Mouse (Mus musculus): Measurements from ENCODE around the gene Slc9a6. TPM values are rescaled to one million over a fixed set of nuclear protein-coding genes. Genes with fewer than 3 reads are reported as not detected.

Slc9a6 gene
- total and polyA plus RNA-seq, 3 experiments = 11.4 to 12.6 TPM; not detected in 1

DNA sequence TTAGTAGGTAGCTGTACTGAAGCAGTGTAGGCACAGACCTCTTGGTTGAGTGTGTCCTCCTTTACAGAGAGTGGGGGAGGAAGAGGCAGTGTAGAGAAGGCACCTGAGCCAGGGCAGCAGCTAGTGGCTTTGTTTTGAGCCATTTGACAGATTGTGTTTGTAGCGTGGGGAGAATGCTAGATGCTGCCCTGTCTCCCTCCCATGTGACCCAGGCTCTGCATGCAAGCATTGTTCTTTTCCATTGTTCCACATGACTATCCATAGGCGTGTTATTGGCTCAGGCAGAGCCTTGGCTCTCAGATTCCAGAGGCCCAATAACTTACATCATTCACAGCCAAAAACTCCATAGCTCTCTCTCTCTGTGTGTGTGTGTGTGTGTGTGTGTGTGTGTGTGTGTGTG lies 49.7 kb downstream of the Slc9a6 start:
- Histone ChIP-seq H3K9me3 (replicated peaks; ENCODE audit: insufficient read depth, low read length) (no peaks in the 10 kb centered on the region), H3K4me1 (ENCODE audit: control insufficient read depth in 1 of 2, insufficient read depth in 2 of 2, low read length in 2 of 2) (no peaks in the 10 kb centered on the region), H3K4me3 (ENCODE audit: control insufficient read depth in 1 of 2, insufficient read depth in 1 of 2, low read depth in 2 of 2, low read length in 2 of 2) (no peak overlapping the region), H3K79me2 (ENCODE audit: control insufficient read depth, insufficient read depth, low read length, poor library complexity) (no peaks in the 10 kb centered on the region), H3K36me3 (ENCODE audit: control insufficient read depth in 1 of 2, insufficient read depth in 2 of 2, low read length in 2 of 2) (no peaks in the 10 kb centered on the region), H3K27ac (ENCODE audit: control insufficient read depth, low read depth, low read length) (no peak overlapping the region), H3K27me3 (ENCODE audit: control insufficient read depth in 1 of 2, insufficient read depth in 2 of 2, low read length in 2 of 2) (no peaks in the 10 kb centered on the region), H3K9ac (ENCODE audit: control insufficient read depth, low read depth, low read length, poor library complexity, severe bottlenecking) (no peak overlapping the region)
- no peak for TF ChIP-seq MYB (IDR thresholded peaks at IDR 0.05; ENCODE audit: low read depth, low read length)
- TF ChIP-seq NELFE (IDR thresholded peaks at IDR 0.05; ENCODE audit: low read depth, low read length) = no peak
- no peak for TF ChIP-seq BHLHE40 (IDR thresholded peaks at IDR 0.05; ENCODE audit: borderline replicate concordance, low read depth, low read length)
- no peak for TF ChIP-seq MYC (IDR thresholded peaks at IDR 0.05; ENCODE audit: low read depth, low read length)
- no peak for TF ChIP-seq POLR2AphosphoS5 (IDR thresholded peaks at IDR 0.05; ENCODE audit: borderline replicate concordance, low read depth, low read length)
- no peak for TF ChIP-seq MXI1 (IDR thresholded peaks at IDR 0.05; ENCODE audit: low read depth, low read length)
- no peak for TF ChIP-seq USF1 (IDR thresholded peaks at IDR 0.05; ENCODE audit: low read depth, low read length)
- no peak for TF ChIP-seq POLR2AphosphoS2 (IDR thresholded peaks at IDR 0.05; ENCODE audit: low read length)
- TF ChIP-seq MEF2A (IDR thresholded peaks at IDR 0.05; ENCODE audit: extremely low read depth, insufficient replicate concordance, low read depth, low read length, poor library complexity, severe bottlenecking) = no peak
- no peak for TF ChIP-seq RAD21 (IDR thresholded peaks at IDR 0.05; ENCODE audit: low read depth, low read length)
- no peak for TF ChIP-seq SMC3 (IDR thresholded peaks at IDR 0.05; ENCODE audit: low read depth, low read length)
- TF ChIP-seq CHD1 (IDR thresholded peaks at IDR 0.05; ENCODE audit: low read depth, low read length) = no peak
- no peak for TF ChIP-seq GATA1 (IDR thresholded peaks at IDR 0.05; ENCODE audit: low read depth, low read length)
- no peak for DNase-seq (ENCODE audit: low read depth, low spot score)

DNA sequence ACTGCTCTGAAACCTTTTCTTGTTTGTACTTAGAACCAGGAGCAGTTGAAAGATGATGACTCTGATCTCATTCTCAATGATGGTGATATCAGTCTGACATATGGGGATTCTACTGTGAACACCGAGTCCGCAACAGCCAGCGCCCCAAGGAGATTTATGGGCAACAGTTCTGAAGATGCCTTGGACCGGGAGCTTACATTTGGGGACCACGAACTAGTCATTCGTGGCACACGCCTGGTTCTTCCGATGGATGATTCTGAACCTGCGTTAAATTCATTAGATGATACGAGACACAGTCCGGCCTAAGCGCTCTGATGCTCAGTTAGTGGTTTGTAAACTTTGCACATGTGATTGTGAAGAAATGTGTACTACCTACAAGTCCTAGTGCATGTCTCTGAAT lies 51.6 kb downstream of the Slc9a6 start:
- Histone ChIP-seq H3K27ac (ENCODE audit: control insufficient read depth, low read depth, low read length) (no peak overlapping the region), H3K27me3 (ENCODE audit: control insufficient read depth in 1 of 2, insufficient read depth in 2 of 2, low read length in 2 of 2) (no peaks in the 10 kb centered on the region), H3K4me1 (ENCODE audit: control insufficient read depth in 1 of 2, insufficient read depth in 2 of 2, low read length in 2 of 2) (no peaks in the 10 kb centered on the region), H3K9ac (ENCODE audit: control insufficient read depth, low read depth, low read length, poor library complexity, severe bottlenecking) (no peak overlapping the region), H3K4me3 (ENCODE audit: control insufficient read depth in 1 of 2, insufficient read depth in 1 of 2, low read depth in 2 of 2, low read length in 2 of 2) (no peak overlapping the region), H3K36me3 (ENCODE audit: control insufficient read depth in 1 of 2, insufficient read depth in 2 of 2, low read length in 2 of 2) (no peaks in the 10 kb centered on the region), H3K79me2 (ENCODE audit: control insufficient read depth, insufficient read depth, low read length, poor library complexity) (no peaks in the 10 kb centered on the region), H3K9me3 (replicated peaks; ENCODE audit: insufficient read depth, low read length) (no peaks in the 10 kb centered on the region)
- DNase-seq (ENCODE audit: low read depth, low spot score) = no peak
- TF ChIP-seq ZNF384 (IDR thresholded peaks at IDR 0.05; ENCODE audit: low read depth, low read length) (no peak), TAL1 (IDR thresholded peaks at IDR 0.05; ENCODE audit: low read length) (no peak), ELF1 (IDR thresholded peaks at IDR 0.05; ENCODE audit: low read depth, low read length) (no peak), ZC3H11A (IDR thresholded peaks at IDR 0.05; ENCODE audit: low read depth, low read length) (no peak), NRF1 (IDR thresholded peaks at IDR 0.05; ENCODE audit: insufficient read depth, low read depth, low read length, poor library complexity, severe bottlenecking) (no peak)
